Mouse (Mus musculus) E14TG2a.4 (cell line): ENCODE measurements around the gene Fbxo48.

Experiments
- CTCF ChIP-seq: conservative IDR thresholded peaks from 2 replicates; pipeline ENCODE4 v1.5.1; 2014; ENCODE audit warnings: low read length
- NANOG ChIP-seq: IDR thresholded peaks from 2 replicates; pipeline ENCODE4 v1.6.1; 2014; ENCODE audit warnings: borderline replicate concordance, low read length, mixed read lengths
- POU5F1 ChIP-seq: IDR thresholded peaks from 2 replicates; pipeline ENCODE4 v1.6.1; 2014; ENCODE audit warnings: low read length, borderline replicate concordance

DNA sequence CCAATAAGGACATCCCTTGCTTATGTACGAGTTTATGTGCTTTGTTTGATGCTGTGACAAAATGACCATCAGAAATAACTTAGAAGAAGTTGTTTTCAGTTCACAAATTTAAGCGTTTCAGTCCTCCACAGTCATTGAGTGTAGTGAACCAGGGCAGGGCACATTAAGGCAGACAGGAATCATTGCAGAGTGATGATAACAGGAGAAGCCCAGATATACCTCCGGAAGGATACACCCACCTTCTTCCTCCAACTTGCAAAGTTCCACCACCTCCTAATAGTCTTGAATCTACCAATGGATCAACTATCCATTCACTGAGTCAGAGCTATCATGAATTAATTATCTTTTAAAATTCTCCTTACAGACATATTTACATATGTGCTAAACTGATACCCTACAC lies 20.9 kb downstream of the Fbxo48 start:
- TF ChIP-seq CTCF (no peak), NANOG (no peak), POU5F1 (no peak)
